Mouse (Mus musculus) ES-E14 (cell line): ENCODE results near the gene Tnfrsf22. TPM values are rescaled to one million over a fixed set of nuclear protein-coding genes. Genes with fewer than 3 reads are reported as not detected.
"Not testable (repeated sequence)": the region's sequence is repeated elsewhere in the genome, so short reads cannot be mapped to it uniquely, and the experiment has no call there.

Experiments used
- DNase-seq: peaks from one replicate; pipeline ENCODE4 v3.0.0-alpha.2; 2013; ENCODE audit warnings: low read depth, low spot score
- H3K27ac ChIP-seq: 2 replicates; pipeline ENCODE4 v1.5.1; 2012; ENCODE audit warnings: low read depth, mild to moderate bottlenecking, low read length, moderate library complexity, mixed read lengths; ENCODE audit not compliant: poor library complexity, insufficient read depth, severe bottlenecking
- H3K36me3 ChIP-seq: 2 replicates; pipeline ENCODE4 v1.6.1; 2012; ENCODE audit warnings: mild to moderate bottlenecking, low read length, moderate library complexity, mixed read lengths; ENCODE audit not compliant: control insufficient read depth, poor library complexity, insufficient read depth, severe bottlenecking
- H3K4me1 ChIP-seq, 2 experiments: fragments of 150-350 bp in 1 of 2; sonication (generic) in 1 of 2; 2 replicates each; pipeline ENCODE4 v1.6.1; 2012; ENCODE audit warnings: low read length in 2 of 2, mild to moderate bottlenecking in 1 of 2, mixed read lengths in 1 of 2; ENCODE audit not compliant: control insufficient read depth in 2 of 2, insufficient read depth in 2 of 2, poor library complexity in 1 of 2
- H3K4me3 ChIP-seq, 2 experiments: fragments of 150-350 bp in 1 of 2; sonication (generic) in 1 of 2; 2 replicates each; pipeline ENCODE4 v1.5.1; 2012; ENCODE audit warnings: low read length in 2 of 2, low read depth in 1 of 2, mild to moderate bottlenecking in 1 of 2, mixed read lengths in 1 of 2; ENCODE audit not compliant: insufficient read depth in 1 of 2, poor library complexity in 1 of 2, severe bottlenecking in 1 of 2
- H3K9ac ChIP-seq: 2 replicates; pipeline ENCODE4 v1.6.1; 2012; ENCODE audit warnings: low read depth, mild to moderate bottlenecking, low read length, mixed read lengths; ENCODE audit not compliant: poor library complexity, insufficient read depth, severe bottlenecking
- H3K9me3 ChIP-seq: fragments of 150-350 bp; sonication (generic); 2 replicates; pipeline ENCODE4 v1.6.1; 2012; ENCODE audit warnings: low read depth, mild to moderate bottlenecking, low read length; ENCODE audit not compliant: control insufficient read depth, insufficient read depth
- CHD2 ChIP-seq: IDR thresholded peaks from 2 replicates; pipeline ENCODE4 v1.6.1; 2014; ENCODE audit warnings: mild to moderate bottlenecking, low read depth, low read length, inconsistent platforms
- HCFC1 ChIP-seq: IDR thresholded peaks from 2 replicates; pipeline ENCODE4 v1.6.1; 2012; ENCODE audit warnings: low read length, inconsistent platforms, borderline replicate concordance; ENCODE audit not compliant: insufficient read depth
- MAFK ChIP-seq: IDR thresholded peaks from 2 replicates; pipeline ENCODE4 v1.6.1; 2014; ENCODE audit warnings: mild to moderate bottlenecking, low read depth, low read length, inconsistent platforms; ENCODE audit not compliant: insufficient read depth
- ZC3H11A ChIP-seq: IDR thresholded peaks from 2 replicates; pipeline ENCODE4 v1.6.1; 2012; ENCODE audit warnings: low read depth, mild to moderate bottlenecking, inconsistent platforms, low read length, borderline replicate concordance
- ZNF384 ChIP-seq: IDR thresholded peaks from 2 replicates; pipeline ENCODE4 v1.6.1; 2012; ENCODE audit warnings: low read depth, low read length, inconsistent platforms
- in situ Hi-C, 2 experiments: fragments of 600-800 bp; cut with MboI; formaldehyde crosslinking; loops; one replicate each; pipeline ENCODE4 v1.15.1; 2025; ENCODE audit warnings: low sequenced_read_pairs in 2 of 2, inconsistent platforms in 1 of 2; ENCODE audit not compliant: unreplicated experiment in 2 of 2
- total RNA-seq: library from RNA; depleted of rRNA; stranded (reverse); fragments of 300-350 nt; gene quantifications from 2 replicates; pipeline ENCODE4 v1.2.3, GENCODE M21; 2012

Gene Tnfrsf22
- total RNA-seq, 1 experiment, result 12.9 TPM

GRCm38 (mm10) chr7:143666427-143667311 lies 17.2 kb upstream of the Tnfrsf22 start:
- H3K4me1 ChIP-seq, result peaks cover 0 to 11% of the 10 kb centered on the region in 2 experiments; a peak in 2 of 4 replicates
- in situ Hi-C loops, result no loop called here
- TF ChIP-seq ZC3H11A, result no peak
- no peak for TF ChIP-seq CHD2
- TF ChIP-seq ZNF384, result no peak
- no peak for TF ChIP-seq HCFC1
- TF ChIP-seq MAFK, result no peak
- no peak overlapping the region for H3K4me3 ChIP-seq
- H3K9ac ChIP-seq, result no peak overlapping the region
- peak overlapping the region; percentile 83 for H3K27ac ChIP-seq
- DNase-seq, result no peak
- H3K36me3 ChIP-seq, result no peaks in the 10 kb centered on the region
- H3K9me3 ChIP-seq, result no peaks in the 10 kb centered on the region

GRCm38 (mm10) chr7:143663470-143663869 lies 14.0 kb upstream of the Tnfrsf22 start:
- no peaks in the 10 kb centered on the region for H3K9me3 ChIP-seq
- TF ChIP-seq HCFC1, result no peak
- no peak for TF ChIP-seq MAFK
- TF ChIP-seq ZC3H11A, result no peak
- TF ChIP-seq CHD2, result no peak
- TF ChIP-seq ZNF384, result no peak
- no peak overlapping the region for H3K9ac ChIP-seq
- H3K4me1 ChIP-seq, result peaks cover 5 to 17% of the 10 kb centered on the region in 2 experiments; a peak in 2 of 4 replicates
- no peak overlapping the region for H3K4me3 ChIP-seq
- H3K36me3 ChIP-seq, result no peaks in the 10 kb centered on the region
- no peak for DNase-seq
- in situ Hi-C loops, result no loop called here
- H3K27ac ChIP-seq, result no peak overlapping the region

- peaks cover 5 to 9% of the 10 kb centered on the region in 2 experiments; a peak in 2 of 4 replicates for H3K4me1 ChIP-seq
- H3K27ac ChIP-seq, result 0 out of 2 replicates have a peak overlapping the region, but pooled peaks have one; percentile 12
- in situ Hi-C loops, result no loop called here
- TF ChIP-seq MAFK (no peak), CHD2 (no peak), ZC3H11A (no peak), HCFC1 (no peak), ZNF384 (no peak)
- H3K36me3 ChIP-seq, result no peaks in the 10 kb centered on the region
- DNase-seq, result no peak
- H3K9me3 ChIP-seq, result no peaks in the 10 kb centered on the region
- H3K4me3 ChIP-seq, result no peak overlapping the region
- H3K9ac ChIP-seq, result no peak overlapping the region
Observed at GRCm38 (mm10) chr7:143660797-143661196, 11.3 kb upstream of the Tnfrsf22 start.

GRCm38 (mm10) chr7:143649769-143650346 lies 397 bp upstream of the Tnfrsf22 start:
- H3K27ac ChIP-seq, H3K4me1 ChIP-seq, H3K9me3 ChIP-seq, in situ Hi-C loops, H3K9ac ChIP-seq, H3K36me3 ChIP-seq, DNase-seq: not testable (repeated sequence)
- H3K4me3 ChIP-seq, result peak overlapping the region in 1 of 2 experiments; percentile 97; a peak in 2 of 4 replicates

GRCm38 (mm10) chr7:143643949-143644348 lies 5.5 kb downstream of the Tnfrsf22 start:
- in situ Hi-C loops, DNase-seq: not testable (repeated sequence)

More at GRCm38 (mm10) chr7:143643949-143644348, 5.5 kb downstream of the Tnfrsf22 start:
- not testable (repeated sequence) for H3K36me3 ChIP-seq, H3K27ac ChIP-seq, H3K4me1 ChIP-seq, H3K9ac ChIP-seq, H3K9me3 ChIP-seq, H3K4me3 ChIP-seq
